Mouse (Mus musculus): ENCODE results near the gene Yif1a.

GRCm38 (mm10) chr19:5057876-5058775, 30.2 kb upstream of the Yif1a start:
- TF ChIP-seq POLR2A (IDR thresholded peaks at IDR 0.05; ENCODE audit: control insufficient read depth, extremely low read depth, insufficient read depth, low read length, poor library complexity) = no peak
- no peak for TF ChIP-seq CTCF (IDR thresholded peaks at IDR 0.05; ENCODE audit: borderline replicate concordance, control insufficient read depth, extremely low read depth, insufficient read depth, low read length, poor library complexity)
